Mouse (Mus musculus) heart, embryonic 14.5 days (tissue): Measurements from ENCODE around the gene Mtor. TPM values are rescaled to one million over a fixed set of nuclear protein-coding genes. Genes with fewer than 3 reads are reported as not detected.
A peak's percentile ranks its signal among the peaks of the same experiment; 100 is the strongest.

ENCODE experiments used
- ATAC-seq: fragments of 200-750 bp; cut with Nextera tagmentation; 2 replicates; pipeline ENCODE4 v1.8.0; 2017; ENCODE audit warnings: low read depth, moderate TSS enrichment; ENCODE audit not compliant: insufficient number of reproducible peaks, insufficient read depth, low FRiP score
- H3K27ac ChIP-seq, 2 experiments: fragments of 200-500 bp in 1 of 2; fragments of 300-500 bp in 1 of 2; sonication (generic) in 1 of 2; replicated peaks in 1 of 2; 2 replicates each; pipeline ENCODE4 v1.5.1; 2012 to 2014; ENCODE audit warnings: low read depth in 2 of 2, low read length in 2 of 2, control low read depth in 1 of 2, mild to moderate bottlenecking in 1 of 2, mixed read lengths in 1 of 2; ENCODE audit not compliant: control insufficient read depth in 1 of 2, insufficient read depth in 1 of 2
- H3K27me3 ChIP-seq: fragments of 300-500 bp; sonication (generic); 2 replicates; pipeline ENCODE4 v1.6.1; 2014; ENCODE audit warnings: mild to moderate bottlenecking, low read length, control low read depth; ENCODE audit not compliant: control insufficient read depth, insufficient read depth
- H3K36me3 ChIP-seq: fragments of 300-500 bp; sonication (generic); 2 replicates; pipeline ENCODE4 v1.6.1; 2014; ENCODE audit warnings: mild to moderate bottlenecking, control low read depth, low read length, mixed read lengths; ENCODE audit not compliant: control insufficient read depth, insufficient read depth
- H3K4me1 ChIP-seq, 2 experiments: fragments of 200-500 bp in 1 of 2; fragments of 300-500 bp in 1 of 2; sonication (generic) in 1 of 2; 2 replicates each; pipeline ENCODE4 v1.6.1; 2012 to 2014; ENCODE audit warnings: low read length in 2 of 2, control low read depth in 1 of 2, mixed read lengths in 1 of 2; ENCODE audit not compliant: control insufficient read depth in 2 of 2, insufficient read depth in 2 of 2
- H3K4me2 ChIP-seq: fragments of 300-500 bp; sonication (generic); 2 replicates; pipeline ENCODE4 v1.6.1; 2014; ENCODE audit warnings: mild to moderate bottlenecking, low read length
- H3K4me3 ChIP-seq, 2 experiments: fragments of 200-500 bp in 1 of 2; fragments of 300-500 bp in 1 of 2; sonication (generic) in 1 of 2; 2 replicates each; pipeline ENCODE4 v1.5.1; 2012 to 2014; ENCODE audit warnings: low read length in 2 of 2, mild to moderate bottlenecking in 2 of 2, control low read depth in 1 of 2, low read depth in 1 of 2, moderate library complexity in 1 of 2; ENCODE audit not compliant: control insufficient read depth in 1 of 2, insufficient read depth in 1 of 2
- H3K9ac ChIP-seq: fragments of 300-500 bp; sonication (generic); 2 replicates; pipeline ENCODE4 v1.6.1; 2014; ENCODE audit warnings: mild to moderate bottlenecking, low read length
- H3K9me3 ChIP-seq: fragments of 300-500 bp; sonication (generic); 2 replicates; pipeline ENCODE4 v1.6.1; 2016; ENCODE audit warnings: low read length, control low read depth; ENCODE audit not compliant: control insufficient read depth
- WGBS: fragments of 180-500 bp; shearing (Covaris S2); extraction: QIAGEN DNeasy Blood & Tissue Kit; methylation state at CpG from one replicate; pipeline ENCODE4 v1.1.7; 2014; 5-methylcytosine and 5-hydroxymethylcytosine counted together
- polyA plus RNA-seq: library from polyadenylated mRNA; unstranded; fragments of >200 nt; fragmentation: Nextera tagmentation; extraction: Ambion mirVana; gene quantifications from 2 replicates; pipeline ENCODE4 v1.2.1, GENCODE M21; 2014

The Mtor gene
- polyA plus RNA-seq, 1 experiment from 2014 or later = 18.4 TPM

- peak within 1 kb of the TSS; percentile 89 for H3K9ac ChIP-seq
- ATAC-seq = peak; percentile 64
- no peaks in the 10 kb centered on the region for H3K27me3 ChIP-seq
- H3K4me1 ChIP-seq = peaks cover 12 to 24% of the 10 kb centered on the region in 2 experiments
- peak within 1 kb of the TSS; percentile 94 for H3K4me2 ChIP-seq
- H3K4me3 ChIP-seq = peak within 1 kb of the TSS; percentile 93 to 96
- H3K9me3 ChIP-seq = no peaks in the 10 kb centered on the region
- peak within 1 kb of the TSS; percentile 78 to 85 for H3K27ac ChIP-seq
- H3K36me3 ChIP-seq = peaks cover 9% of the 10 kb centered on the region
- under 1% methylated on average over 46 of the region's 46 CpGs for WGBS
Measured at GRCm38 (mm10) chr4:148444250-148444967, 4.0 kb upstream of the Mtor start, which contains the start of gene Ubiad1. TSS of gene Ubiad1 (minus strand) at chr4:148444771.

GRCm38 (mm10) chr4:148448853-148449245 lies 438 bp downstream of the Mtor start:
- Histone ChIP-seq H3K27ac (peak overlapping the region; percentile 9 to 56; a peak in 3 of 4 replicates), H3K4me1 (peaks cover 10 to 14% of the 10 kb centered on the region in 2 experiments), H3K4me2 (peak overlapping the region; percentile 70), H3K9me3 (no peaks in the 10 kb centered on the region), H3K27me3 (no peaks in the 10 kb centered on the region), H3K36me3 (peaks cover 20% of the 10 kb centered on the region), H3K4me3 (peak overlapping the region; percentile 69 to 81), H3K9ac (peak overlapping the region; percentile 88)
- peak; percentile 23; the same call in 1 of the 2 replicates for ATAC-seq
- under 1% methylated on average over 15 of the region's 15 CpGs for WGBS

GRCm38 (mm10) chr4:148453707-148454106 lies 5.3 kb downstream of the Mtor start:
- Histone ChIP-seq H3K4me2 (no peak overlapping the region), H3K27me3 (no peaks in the 10 kb centered on the region), H3K27ac (no peak overlapping the region), H3K9me3 (no peaks in the 10 kb centered on the region), H3K4me3 (no peak overlapping the region), H3K9ac (no peak overlapping the region), H3K36me3 (peaks cover 68% of the 10 kb centered on the region), H3K4me1 (peaks cover 0 to 7% of the 10 kb centered on the region in 2 experiments; a peak in 2 of 4 replicates)
- no peak for ATAC-seq
- 95% methylated on average over 11 of the region's 11 CpGs for WGBS

GRCm38 (mm10) chr4:148455477-148456025 lies 7.1 kb downstream of the Mtor start:
- H3K9me3 ChIP-seq = no peaks in the 10 kb centered on the region
- H3K9ac ChIP-seq = no peak overlapping the region
- H3K36me3 ChIP-seq = peaks cover 85% of the 10 kb centered on the region
- no peaks in the 10 kb centered on the region for H3K4me1 ChIP-seq
- H3K4me2 ChIP-seq = no peak overlapping the region
- no peak for ATAC-seq
- H3K4me3 ChIP-seq = no peak overlapping the region
- H3K27me3 ChIP-seq = no peaks in the 10 kb centered on the region
- no peak overlapping the region for H3K27ac ChIP-seq
- WGBS = 86% methylated on average over 5 of the region's 5 CpGs

- H3K4me3 ChIP-seq = no peak overlapping the region
- 94% methylated on average over 12 of the region's 12 CpGs for WGBS
Measured at GRCm38 (mm10) chr4:148460656-148461284, 12.4 kb downstream of the Mtor start.

GRCm38 (mm10) chr4:148461772-148462171 lies 13.4 kb downstream of the Mtor start:
- Histone ChIP-seq H3K4me2 (no peak overlapping the region), H3K4me1 (no peaks in the 10 kb centered on the region), H3K27ac (no peak overlapping the region), H3K36me3 (peaks cover 98% of the 10 kb centered on the region), H3K9ac (no peak overlapping the region), H3K9me3 (no peaks in the 10 kb centered on the region), H3K4me3 (no peak overlapping the region), H3K27me3 (no peaks in the 10 kb centered on the region)
- 79% methylated on average over 4 of the region's 4 CpGs for WGBS
- no peak for ATAC-seq

More at GRCm38 (mm10) chr4:148460656-148461284, 12.4 kb downstream of the Mtor start:
- H3K9me3 ChIP-seq = no peaks in the 10 kb centered on the region
- no peaks in the 10 kb centered on the region for H3K4me1 ChIP-seq
- H3K27me3 ChIP-seq = no peaks in the 10 kb centered on the region
- no peak overlapping the region for H3K27ac ChIP-seq
- no peak overlapping the region for H3K4me2 ChIP-seq
- ATAC-seq = no peak
- H3K36me3 ChIP-seq = peaks cover 98% of the 10 kb centered on the region
- no peak overlapping the region for H3K9ac ChIP-seq

GRCm38 (mm10) chr4:148462717-148463116 lies 14.3 kb downstream of the Mtor start:
- Histone ChIP-seq H3K4me2 (no peak overlapping the region), H3K27me3 (no peaks in the 10 kb centered on the region), H3K4me3 (no peak overlapping the region), H3K9ac (no peak overlapping the region), H3K4me1 (no peaks in the 10 kb centered on the region), H3K27ac (no peak overlapping the region), H3K9me3 (no peaks in the 10 kb centered on the region), H3K36me3 (peaks cover 98% of the 10 kb centered on the region)
- no peak for ATAC-seq
- WGBS = 89% methylated on average over 13 of the region's 13 CpGs
